Mouse (Mus musculus) heart, adult 2 months (tissue): ENCODE results near the gene Dqx1. TPM values are rescaled to one million over a fixed set of nuclear protein-coding genes. Genes with fewer than 3 reads are reported as not detected.

Source experiments
- DNase-seq, 2 experiments: peaks; one replicate each; pipeline ENCODE4 v3.0.0; 2021
- H3K27ac ChIP-seq: fragments of 200-600 bp; 2 replicates; pipeline ENCODE4 v1.8.1; 2022
- H3K27me3 ChIP-seq: fragments of 200-500 bp; 2 replicates; pipeline ENCODE4 v1.6.1; 2012; ENCODE audit warnings: mild to moderate bottlenecking, low read length, inconsistent platforms, mixed read lengths; ENCODE audit not compliant: control insufficient read depth, insufficient read depth
- H3K36me3 ChIP-seq: fragments of 200-500 bp; 2 replicates; pipeline ENCODE4 v1.6.1; 2012; ENCODE audit warnings: low read length, inconsistent platforms; ENCODE audit not compliant: control insufficient read depth, insufficient read depth
- H3K4me1 ChIP-seq: fragments of 200-500 bp; 2 replicates; pipeline ENCODE4 v1.6.1; 2011; ENCODE audit warnings: low read length; ENCODE audit not compliant: control insufficient read depth, insufficient read depth
- H3K4me3 ChIP-seq: fragments of 200-600 bp; 2 replicates; pipeline ENCODE4 v1.8.1; 2022
- H3K79me2 ChIP-seq: fragments of 200-500 bp; replicated peaks from 2 replicates; pipeline ENCODE4 v1.6.1; 2012; ENCODE audit warnings: mild to moderate bottlenecking, inconsistent platforms, low read length, moderate library complexity, mixed read lengths; ENCODE audit not compliant: control insufficient read depth, insufficient read depth
- H3K9ac ChIP-seq: fragments of 200-500 bp; 2 replicates; pipeline ENCODE4 v1.6.1; 2012; ENCODE audit warnings: low read depth, mild to moderate bottlenecking, control low read depth, inconsistent platforms, low read length, mixed read lengths
- CTCF ChIP-seq: fragments of 200-600 bp; IDR thresholded peaks from 2 replicates; pipeline ENCODE4 v1.8.1; 2022; ENCODE audit warnings: antibody characterized with exemption, mild to moderate bottlenecking, moderate library complexity
- EP300 ChIP-seq: fragments of 200-500 bp; IDR thresholded peaks from 2 replicates; pipeline ENCODE4 v1.6.1; 2011; ENCODE audit warnings: low read depth, low read length, control low read depth; ENCODE audit not compliant: insufficient read depth
- POLR2A ChIP-seq: fragments of 200-500 bp; IDR thresholded peaks from 2 replicates; pipeline ENCODE4 v1.6.1; 2011; ENCODE audit warnings: mild to moderate bottlenecking, low read depth, low read length, control low read depth; ENCODE audit not compliant: insufficient read depth
- WGBS: fragments of 180-500 bp; shearing (Covaris S2); methylation state at CpG from one replicate; pipeline ENCODE4 v1.1.7; 2018; 5-methylcytosine and 5-hydroxymethylcytosine counted together
- intact Hi-C: fragments of 180-260 bp; cut with DNase I; formaldehyde crosslinking; loops from one replicate; pipeline ENCODE4 v1.15.1; 2025
- polyA plus RNA-seq: library from polyadenylated mRNA; depleted of rRNA; stranded (reverse); fragments of >200 nt; gene quantifications from 2 replicates; pipeline ENCODE4 v1.2.3, GENCODE M21; 2012
- total RNA-seq, 2 experiments: library from RNA; stranded (reverse); gene quantifications; 2 replicates each; pipeline ENCODE4 v1.2.3; 2021

Dqx1 gene
- total and polyA plus RNA-seq, 3 experiments, result 0.65 to 1.4 (median 0.80) TPM

DNA sequence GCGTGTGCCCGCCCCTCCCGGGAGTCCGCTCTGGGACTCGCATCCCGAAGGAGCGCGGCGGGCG lies 12.4 kb downstream of the Dqx1 start, which contains the start of gene Tlx2:
Tlx2 (minus strand) TSS at position 47 of the 64 bp plus-strand sequence.
- H3K4me3 ChIP-seq, result no peak within 1 kb of the TSS
- H3K27ac ChIP-seq, result no peak within 1 kb of the TSS
- H3K27me3 ChIP-seq, result peaks cover 40% of the 10 kb centered on the region
- no peak for TF ChIP-seq CTCF
- TF ChIP-seq POLR2A, result no peak
- TF ChIP-seq EP300, result no peak
- 0% methylated on average over 3 of the region's 10 CpGs for WGBS
- H3K79me2 ChIP-seq, result no peaks in the 10 kb centered on the region
- H3K4me1 ChIP-seq, result no peaks in the 10 kb centered on the region
- intact Hi-C loops, result no loop called here
- no peak for DNase-seq
- no peak within 1 kb of the TSS for H3K9ac ChIP-seq
- no peaks in the 10 kb centered on the region for H3K36me3 ChIP-seq

DNA sequence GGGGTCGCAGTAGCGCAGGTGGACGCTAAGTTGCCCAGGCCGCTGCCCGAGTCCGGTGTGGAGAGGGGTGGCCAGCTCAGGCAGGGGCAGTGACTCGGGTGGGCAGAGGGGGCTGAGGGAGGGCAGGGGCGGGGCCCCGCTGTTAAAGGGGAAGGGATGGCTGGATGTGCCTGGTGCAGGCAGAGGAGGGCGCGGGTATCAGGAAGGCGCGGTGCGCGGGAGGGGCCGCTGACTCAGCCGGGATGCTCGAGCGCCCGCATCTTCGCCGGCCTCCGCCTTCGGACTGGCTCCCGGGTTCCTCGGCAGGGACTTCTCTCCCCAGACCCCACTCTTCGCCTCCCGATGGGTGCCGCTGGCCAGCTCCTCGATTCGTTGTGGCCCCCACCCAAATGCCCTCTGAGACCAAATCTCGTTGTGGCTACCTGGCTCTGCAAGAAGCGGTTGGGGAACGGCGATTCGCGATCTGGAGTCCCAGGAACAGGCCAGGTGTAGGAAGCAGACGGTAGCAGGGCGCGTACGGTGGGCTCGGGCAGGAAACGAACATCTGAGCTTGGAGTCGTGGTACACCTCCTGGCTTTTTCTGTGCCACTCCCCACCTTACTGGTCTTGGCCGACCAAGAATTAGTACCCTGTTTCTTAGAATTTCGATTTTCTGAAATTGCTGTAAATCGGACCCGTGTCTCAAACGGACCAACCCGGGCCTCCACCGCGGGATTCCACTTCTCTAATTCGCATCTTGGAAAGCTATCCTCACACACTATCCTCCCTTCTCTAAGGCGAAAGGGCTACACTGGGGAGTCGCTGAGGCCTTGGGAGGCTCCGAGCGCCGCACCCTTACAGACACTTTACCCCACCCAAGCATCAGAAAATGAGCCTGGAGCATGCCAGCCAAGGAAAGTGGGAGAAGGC lies 12.9 kb downstream of the Dqx1 start:
- 2% methylated on average over 56 of the region's 58 CpGs for WGBS

DNA sequence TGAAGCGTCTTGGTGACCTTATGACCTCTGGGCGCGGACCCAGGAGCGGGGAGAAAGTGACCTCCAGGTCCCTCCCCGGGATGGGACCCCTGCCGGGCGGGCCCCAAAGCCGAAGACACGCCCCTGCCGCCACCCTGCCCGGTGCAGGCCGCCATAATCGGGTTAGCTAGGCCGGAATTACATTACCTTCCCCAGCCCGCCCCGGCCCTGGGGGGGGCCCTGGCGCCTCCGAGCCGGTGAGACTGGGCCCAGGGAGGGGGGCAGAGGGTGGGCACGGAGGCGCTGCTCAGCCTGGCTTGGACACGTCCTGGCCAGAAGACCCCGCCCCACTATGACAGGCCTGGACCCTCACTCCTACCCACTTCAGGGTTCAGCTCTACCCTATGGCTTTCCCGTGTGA lies 13.6 kb downstream of the Dqx1 start:
- 4% methylated on average over 24 of the region's 24 CpGs for WGBS
- intact Hi-C loops, result no loop called here
- TF ChIP-seq CTCF (no peak), EP300 (no peak), POLR2A (no peak)

More for the DNA sequence above, 12.9 kb downstream of the Dqx1 start:
- no peaks in the 10 kb centered on the region for H3K79me2 ChIP-seq
- H3K4me1 ChIP-seq, result no peaks in the 10 kb centered on the region
- no peak overlapping the region for H3K4me3 ChIP-seq
- H3K27ac ChIP-seq, result no peak overlapping the region
- no peak overlapping the region for H3K9ac ChIP-seq
- no peaks in the 10 kb centered on the region for H3K36me3 ChIP-seq
- intact Hi-C loops, result no loop called here
- no peak for TF ChIP-seq CTCF
- TF ChIP-seq POLR2A, result no peak
- no peak for TF ChIP-seq EP300
- H3K27me3 ChIP-seq, result peaks cover 40% of the 10 kb centered on the region
- DNase-seq, result peak; percentile 45 to 67

DNA sequence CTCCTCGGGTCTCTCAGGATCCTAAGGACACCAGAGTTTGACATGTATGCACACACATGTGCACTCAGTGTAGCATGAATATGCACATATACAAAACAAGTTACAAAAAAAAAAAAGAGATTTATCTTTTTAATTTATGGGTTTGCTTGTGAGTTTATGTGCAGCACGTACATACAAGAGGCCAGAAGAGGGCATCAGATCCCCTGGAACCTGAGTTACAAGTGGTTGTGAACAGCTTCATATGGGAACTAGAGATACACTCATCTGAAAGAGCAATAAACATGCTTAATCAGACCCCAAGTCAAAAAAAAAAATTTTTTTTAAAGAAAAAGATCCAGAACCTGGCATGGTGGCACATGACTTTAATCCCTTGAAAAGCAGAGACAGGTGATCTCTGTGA lies 17.3 kb downstream of the Dqx1 start:
- Histone ChIP-seq H3K9ac (no peak overlapping the region), H3K79me2 (no peaks in the 10 kb centered on the region), H3K27ac (no peak overlapping the region), H3K36me3 (no peaks in the 10 kb centered on the region), H3K4me3 (no peak overlapping the region), H3K27me3 (peaks cover 21% of the 10 kb centered on the region), H3K4me1 (peaks cover 4% of the 10 kb centered on the region)
- TF ChIP-seq POLR2A (no peak), CTCF (peak; percentile 39)
- no peak for DNase-seq
- intact Hi-C loops, result no loop called here
- 16% methylated on average over 2 of the region's 2 CpGs for WGBS

More for the DNA sequence above, 13.6 kb downstream of the Dqx1 start:
- DNase-seq, result peak in 1 of 2 experiments; percentile 39
- Histone ChIP-seq H3K4me3 (no peak overlapping the region), H3K79me2 (no peaks in the 10 kb centered on the region), H3K27me3 (peaks cover 38% of the 10 kb centered on the region), H3K36me3 (no peaks in the 10 kb centered on the region), H3K27ac (no peak overlapping the region), H3K9ac (no peak overlapping the region), H3K4me1 (no peaks in the 10 kb centered on the region)

DNA sequence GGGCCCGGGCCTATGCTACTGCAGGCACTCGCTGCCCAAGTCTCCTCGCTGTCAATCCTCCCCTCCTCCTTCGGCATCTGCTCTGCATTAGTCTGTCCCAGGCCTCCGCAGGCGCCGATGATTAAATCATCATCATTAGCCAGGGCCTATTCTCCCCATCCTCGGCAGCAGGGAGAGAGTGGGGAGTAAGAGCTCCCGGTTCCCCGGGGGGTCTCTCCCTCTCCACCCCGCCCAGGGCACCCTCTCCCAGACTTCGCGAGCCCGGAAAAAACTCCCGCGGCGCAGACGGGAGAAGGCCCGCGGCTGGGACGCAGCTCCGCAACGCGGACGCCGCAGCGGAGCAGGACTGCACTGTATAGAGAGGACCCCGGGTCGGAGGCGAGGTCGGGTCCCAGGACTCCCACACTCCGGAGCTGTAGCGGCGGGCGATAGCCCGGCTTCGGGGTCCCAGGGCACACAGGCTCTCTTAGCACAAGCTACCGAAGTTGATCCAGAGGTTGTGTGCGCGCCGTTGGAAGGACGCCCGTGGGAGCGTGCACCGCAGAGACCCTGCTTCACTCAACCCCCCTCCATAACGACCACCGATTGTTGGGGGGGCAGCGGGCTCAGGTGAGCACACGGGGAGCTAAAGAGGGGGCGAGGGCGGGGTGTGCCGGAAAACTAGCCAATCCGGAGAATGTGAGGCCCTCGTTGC lies 20.1 kb downstream of the Dqx1 start, which contains the start of gene Pcgf1:
Pcgf1 (plus strand) TSS at position 240 of the 694 bp plus-strand sequence.
- Histone ChIP-seq H3K4me3 (peak within 1 kb of the TSS; percentile 98), H3K79me2 (no peaks in the 10 kb centered on the region), H3K27ac (peak within 1 kb of the TSS; percentile 99), H3K9ac (peak within 1 kb of the TSS; percentile 91), H3K4me1 (peaks cover 4% of the 10 kb centered on the region), H3K36me3 (no peaks in the 10 kb centered on the region), H3K27me3 (no peaks in the 10 kb centered on the region; the same call in 1 of the 2 replicates)
- DNase-seq, result no peak
- intact Hi-C loops, result loop anchor here (1.0 kb wide), 2 partner anchors 23 to 81 kb away; partner anchors contain the start of gene Aup1
- WGBS, result under 1% methylated on average over 54 of the region's 54 CpGs
- TF ChIP-seq POLR2A (no peak), EP300 (no peak), CTCF (no peak)
